Mouse (Mus musculus): ENCODE results near the gene Ptgr2. TPM values are rescaled to one million over a fixed set of nuclear protein-coding genes. Genes with fewer than 3 reads are reported as not detected.
"Not testable (repeated sequence)": the region's sequence is repeated elsewhere in the genome, so short reads cannot be mapped to it uniquely, and the experiment has no call there.

The Ptgr2 gene
- total RNA-seq (2014; rRNA removed; ENCODE audit: low replicate concordance) (104 and 105 TPM in 2 replicates), polyA plus RNA-seq (2015; fragmentation: Nextera tagmentation; extraction: Ambion mirVana) (141 and 154 TPM in 2 replicates)

- peak; percentile 95 for TF ChIP-seq EP300 (IDR thresholded peaks at IDR 0.05; ENCODE audit: low read depth)
- no peak for TF ChIP-seq CTCF (IDR thresholded peaks at IDR 0.05; ENCODE audit: low read depth)
- H3K9ac ChIP-seq (replicated peaks; ENCODE audit: low read depth, low read length): peak within 1 kb of the TSS; percentile 85
- H3K4me1 ChIP-seq (ENCODE audit: control insufficient read depth, insufficient read depth): peaks cover 12% of the 10 kb centered on the region
- H3K27ac ChIP-seq (ENCODE audit: low read depth): peak within 1 kb of the TSS; percentile 95
- no peaks in the 10 kb centered on the region for H3K27me3 ChIP-seq (ENCODE audit: control insufficient read depth, insufficient read depth, low read length)
- no peaks in the 10 kb centered on the region for H3K9me3 ChIP-seq (replicated peaks; ENCODE audit: control insufficient read depth, low read length)
- H3K4me3 ChIP-seq (ENCODE audit: low read depth, low read length): peak within 1 kb of the TSS; percentile 73
- H3K36me3 ChIP-seq (replicated peaks; ENCODE audit: control insufficient read depth, insufficient read depth, low read length): 0 out of 2 replicates have a peak, but pooled peaks cover 3% of the 10 kb centered on the region
- ATAC-seq (ENCODE audit: insufficient read depth, low read depth): peak; percentile 99
- under 1% methylated on average over 39 of the region's 39 CpGs for WGBS
- peak within 1 kb of the TSS; percentile 64 for H3K4me2 ChIP-seq (ENCODE audit: low read depth, low read length)
- DNase-seq (ENCODE audit: low spot score): peak; percentile 98
These were observed at the start of gene Ptgr2 for GRCm38 (mm10) chr12:84284885-84285592. Gene Ptgr2, plus strand, starts transcription at chr12:84285232.

GRCm38 (mm10) chr12:84235577-84235976, 49.5 kb upstream of the Ptgr2 start:
- Histone ChIP-seq H3K4me2 (ENCODE audit: low read depth, low read length) (no peak overlapping the region), H3K9me3 (replicated peaks; ENCODE audit: control insufficient read depth, low read length) (no peaks in the 10 kb centered on the region), H3K4me1 (ENCODE audit: control insufficient read depth, insufficient read depth) (no peaks in the 10 kb centered on the region), H3K36me3 (replicated peaks; ENCODE audit: control insufficient read depth, insufficient read depth, low read length) (no peaks in the 10 kb centered on the region), H3K9ac (replicated peaks; ENCODE audit: low read depth, low read length) (no peak overlapping the region), H3K4me3 (ENCODE audit: low read depth, low read length) (no peak overlapping the region), H3K27me3 (ENCODE audit: control insufficient read depth, insufficient read depth, low read length) (no peaks in the 10 kb centered on the region), H3K27ac (ENCODE audit: low read depth) (no peak overlapping the region)
- ATAC-seq (ENCODE audit: insufficient read depth, low read depth) (no peak), DNase-seq (ENCODE audit: low spot score) (no peak)
- no peak for TF ChIP-seq CTCF (IDR thresholded peaks at IDR 0.05; ENCODE audit: low read depth)
- no peak for TF ChIP-seq EP300 (IDR thresholded peaks at IDR 0.05; ENCODE audit: low read depth)
- WGBS: 91% methylated on average over 6 of the region's 6 CpGs

GRCm38 (mm10) chr12:84235981-84236752, 48.9 kb upstream of the Ptgr2 start:
- no peaks in the 10 kb centered on the region for H3K9me3 ChIP-seq (replicated peaks; ENCODE audit: control insufficient read depth, low read length)
- no peaks in the 10 kb centered on the region for H3K4me1 ChIP-seq (ENCODE audit: control insufficient read depth, insufficient read depth)
- no peak for DNase-seq (ENCODE audit: low spot score)
- no peaks in the 10 kb centered on the region for H3K27me3 ChIP-seq (ENCODE audit: control insufficient read depth, insufficient read depth, low read length)
- no peak overlapping the region for H3K4me2 ChIP-seq (ENCODE audit: low read depth, low read length)
- H3K36me3 ChIP-seq (replicated peaks; ENCODE audit: control insufficient read depth, insufficient read depth, low read length): no peaks in the 10 kb centered on the region
- no peak overlapping the region for H3K27ac ChIP-seq (ENCODE audit: low read depth)
- no peak for TF ChIP-seq CTCF (IDR thresholded peaks at IDR 0.05; ENCODE audit: low read depth)
- TF ChIP-seq EP300 (IDR thresholded peaks at IDR 0.05; ENCODE audit: low read depth): no peak
- no peak overlapping the region for H3K9ac ChIP-seq (replicated peaks; ENCODE audit: low read depth, low read length)
- ATAC-seq (ENCODE audit: insufficient read depth, low read depth): no peak
- WGBS: 74% methylated on average over 10 of the region's 10 CpGs
- H3K4me3 ChIP-seq (ENCODE audit: low read depth, low read length): no peak overlapping the region

- not testable (repeated sequence) for H3K27ac ChIP-seq (ENCODE audit: low read depth); H3K36me3 ChIP-seq (replicated peaks; ENCODE audit: control insufficient read depth, insufficient read depth, low read length); H3K27me3 ChIP-seq (ENCODE audit: control insufficient read depth, insufficient read depth, low read length); H3K4me3 ChIP-seq (ENCODE audit: low read depth, low read length); H3K9me3 ChIP-seq (replicated peaks; ENCODE audit: control insufficient read depth, low read length); H3K9ac ChIP-seq (replicated peaks; ENCODE audit: low read depth, low read length); H3K4me2 ChIP-seq (ENCODE audit: low read depth, low read length); ATAC-seq (ENCODE audit: insufficient read depth, low read depth); H3K4me1 ChIP-seq (ENCODE audit: control insufficient read depth, insufficient read depth); DNase-seq (ENCODE audit: low spot score)
- WGBS: 87% methylated on average over 5 of the region's 5 CpGs
These were observed 48.0 kb upstream of the Ptgr2 start for GRCm38 (mm10) chr12:84237036-84237435.

- DNase-seq (ENCODE audit: low spot score): no peak
- Histone ChIP-seq H3K4me2 (ENCODE audit: low read depth, low read length) (no peak overlapping the region), H3K27ac (ENCODE audit: low read depth) (peak overlapping the region; percentile 53; the same call in 1 of the 2 replicates), H3K9me3 (replicated peaks; ENCODE audit: control insufficient read depth, low read length) (no peaks in the 10 kb centered on the region), H3K36me3 (replicated peaks; ENCODE audit: control insufficient read depth, insufficient read depth, low read length) (no peaks in the 10 kb centered on the region), H3K4me3 (ENCODE audit: low read depth, low read length) (no peak overlapping the region), H3K4me1 (ENCODE audit: control insufficient read depth, insufficient read depth) (no peaks in the 10 kb centered on the region), H3K9ac (replicated peaks; ENCODE audit: low read depth, low read length) (no peak overlapping the region), H3K27me3 (ENCODE audit: control insufficient read depth, insufficient read depth, low read length) (no peaks in the 10 kb centered on the region)
- ATAC-seq (ENCODE audit: insufficient read depth, low read depth): no peak
- 62% methylated on average over 7 of the region's 7 CpGs for WGBS
- no peak for TF ChIP-seq CTCF (IDR thresholded peaks at IDR 0.05; ENCODE audit: low read depth)
- no peak for TF ChIP-seq EP300 (IDR thresholded peaks at IDR 0.05; ENCODE audit: low read depth)
These were observed 41.8 kb upstream of the Ptgr2 start for GRCm38 (mm10) chr12:84243076-84243770.

All from heart, postnatal 0 days (tissue).